Mouse (Mus musculus) CH12.LX (cell line): Measurements from ENCODE around the gene Gpat2. TPM values are rescaled to one million over a fixed set of nuclear protein-coding genes. Genes with fewer than 3 reads are reported as not detected.

ENCODE experiments used
- DNase-seq: peaks from one replicate; pipeline ENCODE4 v3.0.0-alpha.2; 2013; ENCODE audit errors: extremely low read depth
- H3K27ac ChIP-seq: 2 replicates; pipeline ENCODE4 v1.5.1; 2012; ENCODE audit warnings: low read depth, mild to moderate bottlenecking, control low read depth, moderate library complexity; ENCODE audit not compliant: insufficient read depth
- H3K27me3 ChIP-seq: replicated peaks from 2 replicates; pipeline ENCODE3; 2012; ENCODE audit warnings: inconsistent platforms
- H3K36me3 ChIP-seq, 2 experiments: replicated peaks in 1 of 2; 2 replicates each; pipeline versions ENCODE3 to v1.6.1; 2012; ENCODE audit warnings: inconsistent platforms in 1 of 2, low read length in 1 of 2, mild to moderate bottlenecking in 1 of 2, mixed read lengths in 1 of 2, moderate library complexity in 1 of 2; ENCODE audit not compliant: control insufficient read depth in 1 of 2, insufficient read depth in 1 of 2
- H3K4me1 ChIP-seq, 2 experiments: 2 replicates each; pipeline ENCODE4 v1.6.1; 2012; ENCODE audit warnings: inconsistent platforms in 1 of 2, moderate library complexity in 1 of 2; ENCODE audit not compliant: insufficient read depth in 2 of 2, control insufficient read depth in 1 of 2
- H3K4me2 ChIP-seq: 2 replicates; pipeline ENCODE4 v1.6.1; 2012; ENCODE audit warnings: low read depth, mild to moderate bottlenecking, control low read depth; ENCODE audit not compliant: poor library complexity, insufficient read depth, severe bottlenecking
- H3K4me3 ChIP-seq, 3 experiments: fragments of 150-350 bp in 1 of 3; sonication (generic) in 1 of 3; replicated peaks in 1 of 3; 2 replicates each; pipeline versions ENCODE3 to v1.5.1; 2011 to 2012; ENCODE audit warnings: low read depth in 2 of 3, low read length in 2 of 3, mild to moderate bottlenecking in 2 of 3, moderate library complexity in 2 of 3, control low read depth in 1 of 3, improper control_type of control experiment in 1 of 3, inconsistent platforms in 1 of 3, mixed read lengths in 1 of 3; ENCODE audit not compliant: poor library complexity in 1 of 3
- H3K79me2 ChIP-seq: replicated peaks from 2 replicates; pipeline ENCODE4 v1.6.1; 2012; ENCODE audit warnings: mild to moderate bottlenecking, moderate library complexity; ENCODE audit not compliant: control insufficient read depth, poor library complexity, insufficient read depth, severe bottlenecking; ENCODE audit errors: extremely low read depth
- H3K9ac ChIP-seq: 2 replicates; pipeline ENCODE4 v1.6.1; 2012; ENCODE audit warnings: low read depth, mild to moderate bottlenecking, control low read depth, moderate library complexity; ENCODE audit not compliant: insufficient read depth
- H3K9me3 ChIP-seq: replicated peaks from 2 replicates; pipeline ENCODE3; 2012; ENCODE audit warnings: low read length, inconsistent platforms, mixed read lengths
- BHLHE40 ChIP-seq: IDR thresholded peaks from 2 replicates; pipeline ENCODE4 v1.6.1; 2011; ENCODE audit warnings: mild to moderate bottlenecking, low read depth, low read length, improper control_type of control experiment
- CHD1 ChIP-seq: IDR thresholded peaks from 2 replicates; pipeline ENCODE4 v1.6.1; 2012; ENCODE audit warnings: low read depth, low read length, improper control_type of control experiment, inconsistent platforms
- EP300 ChIP-seq: IDR thresholded peaks from 2 replicates; pipeline ENCODE4 v1.6.1; 2011; ENCODE audit warnings: low read length, improper control_type of control experiment
- IRF4 ChIP-seq: IDR thresholded peaks from 2 replicates; pipeline ENCODE4 v1.6.1; 2014; ENCODE audit warnings: low read depth, mild to moderate bottlenecking, inconsistent platforms, low read length, improper control_type of control experiment
- JUN ChIP-seq: IDR thresholded peaks from 2 replicates; pipeline ENCODE4 v1.6.1; 2011; ENCODE audit warnings: low read depth, mild to moderate bottlenecking, low read length, improper control_type of control experiment, moderate library complexity; ENCODE audit not compliant: insufficient read depth
- MAZ ChIP-seq: IDR thresholded peaks from 2 replicates; pipeline ENCODE4 v1.6.1; 2012; ENCODE audit warnings: low read depth, mild to moderate bottlenecking, inconsistent platforms, low read length, improper control_type of control experiment, moderate library complexity
- MXI1 ChIP-seq: IDR thresholded peaks from 2 replicates; pipeline ENCODE4 v1.6.1; 2011; ENCODE audit warnings: mild to moderate bottlenecking, low read depth, low read length, improper control_type of control experiment
- MYC ChIP-seq: IDR thresholded peaks from 2 replicates; pipeline ENCODE4 v1.6.1; 2011; ENCODE audit warnings: low read depth, mild to moderate bottlenecking, improper control_type of control experiment, low read length
- POLR2AphosphoS2 ChIP-seq: IDR thresholded peaks from 2 replicates; pipeline ENCODE4 v1.6.1; 2011; ENCODE audit warnings: low read depth, low read length, improper control_type of control experiment
- UBTF ChIP-seq: IDR thresholded peaks from 2 replicates; pipeline ENCODE4 v1.6.1; 2012; ENCODE audit warnings: low read depth, mild to moderate bottlenecking, inconsistent platforms, low read length, improper control_type of control experiment, moderate library complexity
- USF2 ChIP-seq: conservative IDR thresholded peaks from 2 replicates; pipeline ENCODE4 v1.6.1; 2011; ENCODE audit warnings: low read depth, low read length, improper control_type of control experiment
- ZC3H11A ChIP-seq: IDR thresholded peaks from 2 replicates; pipeline ENCODE4 v1.6.1; 2012; ENCODE audit warnings: low read depth, mild to moderate bottlenecking, inconsistent platforms, low read length, improper control_type of control experiment
- dilution Hi-C: fragments of 300-500 bp; cut with MboI; formaldehyde crosslinking; loops from 2 replicates; pipeline ENCODE4 v1.14.3; 2020; ENCODE audit warnings: low sequenced_read_pairs; ENCODE audit not compliant: extremely low pct_unique_long_range_greater_than_20kb, extremely low pct_ligation_motif_present
- in situ Hi-C: fragments of 300-500 bp; cut with MboI; formaldehyde crosslinking; loops from 3 replicates; pipeline ENCODE4 v1.14.3; 2019; ENCODE audit warnings: low sequenced_read_pairs, low pct_ligation_motif_present, low pct_unique_long_range_greater_than_20kb, mixed read lengths
- polyA plus RNA-seq: library from polyadenylated mRNA; unstranded; fragments of >175 nt; gene quantifications from 2 replicates; pipeline ENCODE4 v1.2.1, GENCODE M21; 2012; ENCODE audit warnings: low read depth; ENCODE audit not compliant: insufficient read length
- total RNA-seq, 2 experiments: library from RNA; depleted of rRNA; stranded (reverse); fragments of 300-350 nt in 1 of 2; fragments of >200 nt in 1 of 2; gene quantifications; 2 replicates each; pipeline ENCODE4 v1.2.3; 2012 to 2014

Gene Gpat2
- total and polyA plus RNA-seq, 3 experiments: 0.19 to 0.63 (median 0.21) TPM

GRCm38 (mm10) chr2:127375759-127376341 lies 49.1 kb upstream of the Gpat2 start (continued):
- TF ChIP-seq CHD1 (no peak), POLR2AphosphoS2 (no peak)
- TF ChIP-seq, all 38 proteins: peak for 4

GRCm38 (mm10) chr2:127376423-127377051 lies 48.5 kb upstream of the Gpat2 start:
- Histone ChIP-seq H3K9me3 (no peaks in the 10 kb centered on the region), H3K27me3 (peaks cover 25% of the 10 kb centered on the region), H3K36me3 (no peaks in the 10 kb centered on the region), H3K79me2 (no peaks in the 10 kb centered on the region), H3K4me2 (no peak overlapping the region), H3K9ac (no peak overlapping the region), H3K4me1 (peaks cover under 1 to 11% of the 10 kb centered on the region in 2 experiments; a peak in 3 of 4 replicates), H3K4me3 (no peak overlapping the region), H3K27ac (no peak overlapping the region)
- dilution Hi-C loops (no loop called here), in situ Hi-C loops (no loop called here)
- no peak for DNase-seq
- no peak for TF ChIP-seq BHLHE40
- no peak for TF ChIP-seq JUN
- TF ChIP-seq MYC: no peak
- TF ChIP-seq USF2: no peak
- no peak for TF ChIP-seq UBTF
- no peak for TF ChIP-seq EP300

GRCm38 (mm10) chr2:127377942-127378610 lies 46.9 kb upstream of the Gpat2 start:
- no peak overlapping the region for H3K4me2 ChIP-seq
- dilution Hi-C loops: no loop called here
- in situ Hi-C loops: no loop called here

More at GRCm38 (mm10) chr2:127377942-127378610, 46.9 kb upstream of the Gpat2 start:
- H3K4me1 ChIP-seq: peaks cover 0 to 3% of the 10 kb centered on the region in 2 experiments; a peak in 1 of 4 replicates
- DNase-seq: no peak
- no peaks in the 10 kb centered on the region for H3K9me3 ChIP-seq
- no peak overlapping the region for H3K9ac ChIP-seq
- H3K27me3 ChIP-seq: peaks cover 33% of the 10 kb centered on the region
- H3K36me3 ChIP-seq: no peaks in the 10 kb centered on the region
- no peak overlapping the region for H3K27ac ChIP-seq
- H3K79me2 ChIP-seq: no peaks in the 10 kb centered on the region
- TF ChIP-seq MAZ (no peak), MXI1 (no peak), CHD1 (no peak), ZC3H11A (no peak), IRF4 (no peak)
- no peak overlapping the region for H3K4me3 ChIP-seq
